Mouse (Mus musculus) ES-Bruce4 (cell line): ENCODE measurements around the gene Wasf2. TPM values are rescaled to one million over a fixed set of nuclear protein-coding genes. Genes with fewer than 3 reads are reported as not detected.

Experiments used
- H3K27ac ChIP-seq: 2 replicates; pipeline ENCODE4 v1.5.1; 2012; ENCODE audit warnings: low read length, inconsistent platforms; ENCODE audit not compliant: insufficient read depth
- H3K27me3 ChIP-seq: 2 replicates; pipeline ENCODE4 v1.6.1; 2012; ENCODE audit warnings: mild to moderate bottlenecking, low read length, inconsistent platforms; ENCODE audit not compliant: control insufficient read depth, poor library complexity, insufficient read depth, severe bottlenecking
- H3K36me3 ChIP-seq: 2 replicates; pipeline ENCODE4 v1.6.1; 2012; ENCODE audit warnings: inconsistent platforms, mild to moderate bottlenecking, low read length, moderate library complexity; ENCODE audit not compliant: control insufficient read depth, poor library complexity, insufficient read depth, severe bottlenecking
- H3K4me1 ChIP-seq: one replicate; pipeline ENCODE4 v1.8.1; 2011; ENCODE audit warnings: low read length; ENCODE audit not compliant: control insufficient read depth, insufficient read depth
- H3K4me3 ChIP-seq: 2 replicates; pipeline ENCODE4 v1.5.1; 2011; ENCODE audit warnings: low read depth, mild to moderate bottlenecking, low read length
- H3K9ac ChIP-seq: 2 replicates; pipeline ENCODE4 v1.6.1; 2012; ENCODE audit warnings: low read depth, mild to moderate bottlenecking, inconsistent platforms; ENCODE audit not compliant: poor library complexity, severe bottlenecking
- H3K9me3 ChIP-seq: replicated peaks from 2 replicates; pipeline ENCODE4 v1.6.1; 2012; ENCODE audit warnings: mild to moderate bottlenecking, low read length, inconsistent platforms; ENCODE audit not compliant: control insufficient read depth, poor library complexity, insufficient read depth, severe bottlenecking
- CTCF ChIP-seq: IDR thresholded peaks from one replicate; pipeline ENCODE4 v1.8.1; 2011; ENCODE audit warnings: low read depth, low read length
- EP300 ChIP-seq: IDR thresholded peaks from 2 replicates; pipeline ENCODE4 v1.6.1; 2011; ENCODE audit warnings: low read depth, low read length; ENCODE audit not compliant: insufficient read depth
- POLR2A ChIP-seq: IDR thresholded peaks from one replicate; pipeline ENCODE4 v1.8.1; 2011; ENCODE audit warnings: low read length; ENCODE audit not compliant: insufficient read depth
- polyA plus RNA-seq: library from polyadenylated mRNA; stranded (reverse); fragments of >200 nt; gene quantifications from 2 replicates; pipeline ENCODE4 v1.2.4, GENCODE M21; 2011; ENCODE audit warnings: low read depth; ENCODE audit not compliant: missing spikeins, insufficient read depth, insufficient read length

Wasf2 gene
- polyA plus RNA-seq, 1 experiment = 103 TPM

- no peak overlapping the region for H3K27ac ChIP-seq
- peak overlapping the region; percentile 1; the same call in 1 of the 2 replicates for H3K4me3 ChIP-seq
- H3K4me1 ChIP-seq = peaks cover 2% of the 10 kb centered on the region
- no peaks in the 10 kb centered on the region for H3K9me3 ChIP-seq
- TF ChIP-seq EP300 (no peak), CTCF (peak; percentile 54), POLR2A (no peak)
- no peak overlapping the region for H3K9ac ChIP-seq
- no peaks in the 10 kb centered on the region for H3K36me3 ChIP-seq
- no peaks in the 10 kb centered on the region for H3K27me3 ChIP-seq
These were observed 70.9 kb downstream of the Wasf2 start for GRCm38 (mm10) chr4:133201006-133201771.

DNA sequence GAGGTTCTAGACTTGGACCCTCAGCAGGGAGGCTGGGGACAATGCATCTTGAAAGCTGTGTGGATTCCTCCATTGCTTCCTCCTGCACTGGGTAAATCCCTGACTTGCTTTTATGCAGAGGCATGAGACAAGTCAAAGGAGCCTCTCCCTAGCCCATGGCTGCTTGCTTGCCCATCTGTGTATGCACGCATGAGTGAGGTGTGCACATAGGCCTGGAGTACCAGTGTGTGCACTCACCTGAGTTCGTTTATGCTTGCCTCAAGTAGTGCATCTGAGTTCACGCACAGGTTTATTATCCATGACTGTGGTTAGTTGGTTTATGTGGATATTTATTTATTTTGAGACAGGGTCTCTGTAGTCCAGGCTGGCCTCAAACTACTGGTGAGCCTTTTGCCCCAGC, 71.9 kb downstream of the Wasf2 start:
- Histone ChIP-seq H3K9me3 (no peaks in the 10 kb centered on the region), H3K36me3 (no peaks in the 10 kb centered on the region), H3K9ac (no peak overlapping the region), H3K27ac (no peak overlapping the region), H3K27me3 (no peaks in the 10 kb centered on the region), H3K4me1 (peaks cover 2% of the 10 kb centered on the region), H3K4me3 (no peak overlapping the region)
- no peak for TF ChIP-seq POLR2A
- no peak for TF ChIP-seq CTCF
- no peak for TF ChIP-seq EP300

- Histone ChIP-seq H3K27ac (no peak overlapping the region), H3K4me1 (peaks cover 2% of the 10 kb centered on the region), H3K36me3 (no peaks in the 10 kb centered on the region), H3K9me3 (no peaks in the 10 kb centered on the region), H3K4me3 (no peak overlapping the region), H3K9ac (no peak overlapping the region), H3K27me3 (no peaks in the 10 kb centered on the region)
- no peak for TF ChIP-seq POLR2A
- TF ChIP-seq CTCF = no peak
- TF ChIP-seq EP300 = no peak
These were observed 73.3 kb downstream of the Wasf2 start for GRCm38 (mm10) chr4:133203591-133203990.

- no peaks in the 10 kb centered on the region for H3K27me3 ChIP-seq
- H3K9ac ChIP-seq = no peak overlapping the region
- H3K9me3 ChIP-seq = no peaks in the 10 kb centered on the region
- peaks cover 2% of the 10 kb centered on the region for H3K4me1 ChIP-seq
- H3K36me3 ChIP-seq = no peaks in the 10 kb centered on the region
- H3K27ac ChIP-seq = no peak overlapping the region
- no peak overlapping the region for H3K4me3 ChIP-seq
- no peak for TF ChIP-seq EP300
- no peak for TF ChIP-seq CTCF
- TF ChIP-seq POLR2A = no peak
These were observed 74.1 kb downstream of the Wasf2 start for GRCm38 (mm10) chr4:133204379-133204778.

- no peak overlapping the region for H3K27ac ChIP-seq
- H3K4me3 ChIP-seq = no peak overlapping the region
- H3K9ac ChIP-seq = no peak overlapping the region
- TF ChIP-seq CTCF (peak; percentile 80), POLR2A (no peak), EP300 (no peak)
- no peaks in the 10 kb centered on the region for H3K9me3 ChIP-seq
- no peaks in the 10 kb centered on the region for H3K4me1 ChIP-seq
- no peaks in the 10 kb centered on the region for H3K27me3 ChIP-seq
- no peaks in the 10 kb centered on the region for H3K36me3 ChIP-seq
These were observed 79.1 kb downstream of the Wasf2 start for GRCm38 (mm10) chr4:133209366-133209765.

DNA sequence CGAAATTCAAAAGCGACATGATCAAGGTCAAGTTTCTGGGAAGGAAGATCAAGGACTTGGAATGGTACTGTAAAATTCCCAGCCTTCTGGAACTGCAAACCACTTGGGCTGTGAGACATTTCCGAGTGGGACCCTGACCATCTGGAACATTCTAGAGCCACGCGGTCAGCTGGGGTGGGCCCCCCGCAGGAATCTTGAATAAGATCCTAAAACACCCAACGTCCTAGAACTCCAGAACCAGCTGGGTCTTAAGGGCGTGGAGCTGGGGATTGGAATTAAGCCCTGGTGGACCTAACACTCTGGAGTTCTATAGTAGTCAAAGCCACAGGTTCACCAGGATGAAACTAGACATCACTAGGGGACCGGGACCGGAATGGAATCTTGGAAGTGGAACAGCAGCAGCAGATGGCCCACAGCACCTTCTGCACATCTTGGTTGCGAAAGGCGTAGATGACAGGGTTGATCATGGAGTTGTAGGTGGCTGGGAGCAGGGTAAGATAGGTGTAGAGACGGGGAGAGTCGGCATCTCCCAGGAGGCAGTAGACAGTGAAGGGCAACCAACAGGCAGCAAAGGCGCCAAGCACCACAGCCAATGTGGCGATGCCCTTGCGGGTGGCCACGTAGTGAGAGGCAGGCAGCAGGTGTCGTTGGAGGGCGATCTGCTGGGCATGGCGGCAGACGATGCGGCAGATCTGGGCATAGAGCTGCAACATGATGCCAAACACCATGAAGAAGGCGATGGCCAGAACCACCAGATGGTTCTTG, 79.9 kb downstream of the Wasf2 start:
- no peak overlapping the region for H3K9ac ChIP-seq

More for the DNA sequence above, 79.9 kb downstream of the Wasf2 start:
- Histone ChIP-seq H3K27ac (no peak overlapping the region), H3K4me3 (no peak overlapping the region), H3K36me3 (no peaks in the 10 kb centered on the region), H3K27me3 (no peaks in the 10 kb centered on the region), H3K9me3 (no peaks in the 10 kb centered on the region), H3K4me1 (no peaks in the 10 kb centered on the region)
- TF ChIP-seq CTCF = no peak
- TF ChIP-seq POLR2A = no peak
- TF ChIP-seq EP300 = no peak
